Mouse (Mus musculus): ENCODE results near the gene Ptprn2. TPM values are rescaled to one million over a fixed set of nuclear protein-coding genes. Genes with fewer than 3 reads are reported as not detected.

Ptprn2 gene
- total RNA-seq, 2 experiments from 2014 or later = not detected

DNA sequence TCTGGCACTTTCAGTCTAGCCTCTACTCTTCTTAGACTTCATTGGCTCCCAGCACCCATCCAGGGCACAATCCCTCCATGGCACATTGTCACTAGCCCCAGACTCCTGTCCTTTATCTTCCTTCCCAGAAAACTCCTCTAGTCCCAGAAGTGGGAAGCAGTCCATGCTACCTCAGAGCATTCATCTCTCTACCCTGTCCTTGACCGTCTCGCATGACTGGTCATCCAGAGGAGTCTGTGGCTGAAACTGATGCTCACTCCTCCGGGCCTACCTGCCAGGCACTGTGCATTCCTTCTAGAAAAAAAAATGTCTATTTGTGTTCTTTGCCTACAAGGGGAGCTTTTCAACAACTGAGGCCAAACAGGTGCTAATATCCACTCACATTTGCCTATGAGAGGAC is 549.0 kb downstream of the Ptprn2 start:
- Histone ChIP-seq H3K27ac (no peak overlapping the region), H3K4me3 (no peak overlapping the region)
- intact Hi-C loops (cut with DNase I) = no loop called here
- TF ChIP-seq CTCF (IDR thresholded peaks at IDR 0.05) = no peak
- no peak for DNase-seq

DNA sequence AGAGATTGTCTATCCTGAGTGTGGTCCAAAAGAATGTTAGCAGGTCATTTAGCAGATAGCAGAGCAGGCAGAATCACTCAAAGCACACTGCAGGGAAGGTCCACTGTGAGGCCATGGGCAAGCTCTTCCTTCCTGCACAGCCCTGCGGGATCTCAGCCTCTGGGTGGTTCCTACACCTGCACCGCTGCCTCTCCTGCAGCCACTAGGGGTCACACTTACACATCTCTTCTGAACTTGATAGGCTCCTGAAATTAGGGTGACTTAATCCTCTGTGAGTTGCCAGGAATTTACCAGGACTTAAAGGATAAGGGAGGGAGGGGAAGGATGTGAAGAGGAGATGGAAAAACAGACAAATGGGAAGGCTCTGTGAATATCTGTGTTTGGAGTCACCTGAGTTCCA is 549.7 kb downstream of the Ptprn2 start:
- peak; percentile 31 for DNase-seq
- Histone ChIP-seq H3K27ac (no peak overlapping the region), H3K4me3 (no peak overlapping the region)
- intact Hi-C loops (cut with DNase I) = no loop called here
- peak; percentile 63 for TF ChIP-seq CTCF (IDR thresholded peaks at IDR 0.05)

DNA sequence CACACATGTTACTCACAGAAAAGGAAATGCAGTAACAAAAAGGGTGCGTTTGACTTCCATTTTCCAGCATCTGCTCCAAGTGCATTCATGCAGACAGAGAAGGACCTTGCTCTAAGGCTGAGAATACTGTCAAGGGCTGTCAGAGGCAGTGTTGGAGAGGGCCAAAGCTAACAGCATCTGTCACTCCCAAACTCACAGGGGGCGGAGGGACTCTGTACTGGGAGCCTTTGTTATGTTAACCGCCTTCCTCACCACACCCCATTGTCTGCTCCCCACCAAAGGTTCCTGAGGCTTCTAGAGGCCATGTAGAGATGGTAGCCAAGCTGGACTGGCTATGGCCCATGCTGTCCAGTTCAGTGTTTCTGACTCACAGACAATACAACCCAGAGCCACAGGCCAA is 553.9 kb downstream of the Ptprn2 start:
- no peak for DNase-seq
- H3K4me3 ChIP-seq = no peak overlapping the region
- no peak for TF ChIP-seq CTCF (IDR thresholded peaks at IDR 0.05)
- intact Hi-C loops (cut with DNase I) = no loop called here
- no peak overlapping the region for H3K27ac ChIP-seq

DNA sequence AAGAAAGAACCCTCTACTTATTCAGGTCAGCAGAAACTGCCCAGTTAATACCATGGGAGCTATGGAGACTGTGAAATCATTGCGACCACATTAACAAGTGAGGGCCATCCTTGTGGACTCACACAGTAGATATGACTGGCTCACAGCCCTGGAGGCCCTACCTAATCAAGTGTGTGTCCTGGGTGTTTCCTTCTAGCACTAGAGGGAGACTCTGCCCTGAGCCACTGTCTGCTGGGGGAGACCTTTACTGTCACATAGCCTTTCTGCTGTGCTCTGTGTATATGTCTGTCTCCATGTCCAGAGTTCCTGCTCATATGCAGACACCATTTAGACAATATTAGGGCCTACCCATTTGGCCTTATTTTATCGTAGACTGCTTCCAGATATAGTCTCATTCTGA is 555.9 kb downstream of the Ptprn2 start:
- DNase-seq = no peak
- TF ChIP-seq CTCF (IDR thresholded peaks at IDR 0.05) = no peak
- no peak overlapping the region for H3K4me3 ChIP-seq
- H3K27ac ChIP-seq = no peak overlapping the region
- intact Hi-C loops (cut with DNase I) = no loop called here

DNA sequence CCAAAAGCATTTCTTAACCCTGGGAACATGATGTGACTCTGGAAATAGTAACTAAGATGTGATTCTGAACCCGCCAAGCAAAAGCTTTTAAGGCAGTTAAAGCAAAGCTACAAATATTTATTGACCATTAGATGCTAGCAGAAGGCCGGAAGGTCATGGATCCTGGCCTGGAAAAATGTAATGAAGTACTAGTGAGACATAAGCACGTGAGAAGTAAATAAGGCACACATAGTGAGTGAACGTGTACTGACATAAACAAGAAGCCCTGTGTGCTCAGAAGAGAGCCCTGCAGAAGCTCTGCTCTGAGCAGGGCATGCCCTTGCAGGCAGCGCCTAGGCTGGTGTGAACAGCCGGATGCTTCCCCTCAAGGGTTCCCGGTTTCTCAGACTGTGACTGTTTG is 557.2 kb downstream of the Ptprn2 start:
- intact Hi-C loops (cut with DNase I) = no loop called here
- no peak for DNase-seq
- Histone ChIP-seq H3K27ac (no peak overlapping the region), H3K4me3 (no peak overlapping the region)
- TF ChIP-seq CTCF (IDR thresholded peaks at IDR 0.05) = no peak

DNA sequence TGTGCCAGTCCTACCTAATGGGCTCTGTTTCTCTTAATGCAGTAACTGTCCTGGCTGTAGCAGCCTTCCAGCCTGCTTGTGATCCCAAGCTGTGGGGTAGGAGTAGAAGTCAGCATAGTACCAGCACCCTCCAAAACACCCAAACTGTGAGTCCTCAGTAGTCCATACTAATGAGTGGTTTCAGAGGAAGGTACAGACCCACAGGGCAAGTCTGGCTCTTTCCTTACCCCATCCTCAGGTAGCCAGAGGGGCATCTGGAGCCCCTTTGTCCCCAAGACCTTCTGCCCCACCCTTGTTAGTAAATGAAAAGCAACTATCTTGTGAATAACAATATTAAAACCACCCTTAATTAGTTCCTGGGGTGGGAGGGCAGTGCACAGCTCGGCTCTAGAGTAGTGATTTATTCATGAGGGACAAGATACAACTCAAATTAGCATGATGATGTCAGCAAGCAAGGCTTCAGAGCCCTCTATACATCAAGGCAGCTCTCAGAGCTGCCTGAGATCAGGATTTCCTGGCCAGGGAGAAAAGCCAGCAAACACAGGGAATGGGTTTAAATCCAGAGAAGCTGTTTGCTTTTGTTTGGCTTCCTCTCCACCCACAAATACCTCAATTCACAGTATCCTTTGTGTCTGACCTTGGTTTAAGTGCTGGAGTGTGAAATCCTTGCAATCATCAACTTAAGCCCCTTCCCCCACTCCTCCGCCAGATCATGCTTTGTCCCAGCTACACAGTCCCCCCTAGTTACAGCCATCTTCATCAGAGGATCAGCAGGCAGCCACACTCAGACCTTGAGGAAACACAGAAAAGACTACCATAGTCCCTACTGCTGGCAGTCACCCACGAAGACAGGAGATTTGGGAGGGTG is 562.1 kb downstream of the Ptprn2 start:
- DNase-seq = no peak
- no peak for TF ChIP-seq CTCF (IDR thresholded peaks at IDR 0.05)
- intact Hi-C loops (cut with DNase I) = no loop called here
- Histone ChIP-seq H3K27ac (no peak overlapping the region), H3K4me3 (no peak overlapping the region)

DNA sequence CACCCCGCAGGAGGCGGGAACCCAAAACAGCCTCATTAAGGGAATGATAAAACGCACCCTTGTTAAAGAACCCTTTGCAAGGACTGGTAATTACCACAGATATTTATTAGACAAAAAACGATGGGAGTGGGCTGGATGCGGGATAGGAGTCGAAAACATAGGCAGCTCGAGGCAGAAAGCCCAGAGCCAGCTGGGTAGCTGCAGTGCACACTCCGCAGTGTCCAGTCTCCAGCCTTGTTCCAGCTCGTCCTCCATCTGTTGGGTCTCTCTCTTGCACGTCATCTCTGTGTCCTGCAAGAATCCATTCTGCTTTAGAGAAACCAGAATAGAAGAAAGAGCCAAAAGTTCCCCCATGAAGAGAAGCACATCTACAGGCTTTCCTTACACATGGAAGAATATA is 564.3 kb downstream of the Ptprn2 start:
- Histone ChIP-seq H3K27ac (no peak overlapping the region), H3K4me3 (no peak overlapping the region)
- no peak for TF ChIP-seq CTCF (IDR thresholded peaks at IDR 0.05)
- no peak for DNase-seq
- intact Hi-C loops (cut with DNase I) = loop anchor here (10.0 kb wide), 1 partner anchor 285 kb away; no protein-coding TSS in a partner anchor

DNA sequence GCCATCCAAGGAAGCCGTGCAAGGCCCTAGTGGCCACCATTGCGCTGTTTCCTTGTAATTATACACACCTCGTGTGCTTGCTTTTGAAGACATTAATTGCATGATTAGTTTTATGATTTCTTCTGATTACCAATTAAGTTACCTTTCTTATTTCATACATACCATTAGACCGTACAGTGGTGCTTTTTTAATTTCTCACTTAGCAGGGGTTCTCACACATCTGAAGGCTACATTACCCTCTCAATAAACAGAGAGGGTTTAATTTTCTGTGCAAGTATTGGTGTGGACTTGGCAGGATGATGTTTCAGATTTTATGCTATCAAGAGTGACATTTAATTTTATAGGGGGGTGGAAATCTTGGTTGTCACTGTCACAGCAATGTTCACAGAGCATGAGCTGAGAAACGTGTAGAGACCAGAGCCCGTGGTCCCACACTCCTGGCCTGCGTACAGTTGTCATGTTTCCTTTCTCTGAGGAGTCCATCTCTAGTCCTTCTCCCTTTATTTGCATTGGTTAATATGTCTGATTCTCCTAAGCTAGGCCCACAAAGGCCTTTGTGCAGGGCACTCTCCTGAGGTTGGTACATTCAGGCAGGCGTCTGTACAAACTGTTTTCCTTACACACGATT is 567.8 kb downstream of the Ptprn2 start:
- no peak overlapping the region for H3K4me3 ChIP-seq
- no peak for TF ChIP-seq CTCF (IDR thresholded peaks at IDR 0.05)
- intact Hi-C loops (cut with DNase I) = loop anchor here (10.0 kb wide), 1 partner anchor 281 kb away; no protein-coding TSS in a partner anchor
- DNase-seq = no peak
- H3K27ac ChIP-seq = no peak overlapping the region

DNA sequence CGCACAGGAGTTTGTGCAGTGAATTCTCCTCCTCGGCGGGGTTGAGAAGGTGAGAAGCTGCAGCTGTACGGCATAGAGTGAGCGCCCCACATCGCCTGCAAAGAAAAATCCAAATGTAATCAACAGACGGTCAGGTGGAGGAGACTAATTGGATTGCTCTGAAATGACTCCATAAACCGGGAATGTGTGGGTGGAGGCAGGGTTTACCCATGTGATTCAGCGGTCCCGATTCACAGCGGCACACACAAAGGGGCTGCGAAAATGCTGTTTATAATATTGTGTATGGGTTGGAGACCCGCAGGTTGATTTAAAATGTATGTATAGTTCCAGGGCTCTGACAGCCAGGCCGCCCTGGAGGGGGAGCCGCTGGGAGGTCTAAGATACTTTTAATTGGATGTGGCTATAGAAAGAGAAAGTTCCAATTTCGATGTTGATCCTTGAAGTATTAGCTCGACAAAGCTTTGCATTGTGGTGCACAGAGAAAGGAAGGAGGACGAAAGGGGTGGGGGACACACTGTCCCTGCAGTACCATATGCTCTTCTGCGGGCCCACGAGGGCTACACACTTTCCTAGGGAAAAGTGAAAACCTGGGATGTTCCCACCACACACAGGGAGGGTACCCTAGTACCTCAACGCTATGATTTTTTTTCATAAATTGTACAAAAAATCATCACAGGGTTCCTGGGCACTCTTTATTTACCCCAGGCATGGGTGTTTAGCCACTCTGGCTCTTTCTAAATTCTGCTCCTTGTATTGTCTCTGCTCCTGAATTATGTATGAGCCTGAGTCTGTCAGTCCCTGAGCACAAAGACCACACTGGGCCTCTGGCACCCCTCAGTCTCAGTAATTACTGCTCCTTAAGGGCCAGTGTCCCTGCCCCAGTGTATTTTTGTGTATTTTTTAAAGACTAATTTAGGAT is 568.6 kb downstream of the Ptprn2 start:
- no peak for TF ChIP-seq CTCF (IDR thresholded peaks at IDR 0.05)
- Histone ChIP-seq H3K4me3 (peak overlapping the region; percentile 21), H3K27ac (no peak overlapping the region)
- intact Hi-C loops (cut with DNase I) = loop anchor here (10.0 kb wide), 1 partner anchor 281 kb away; no protein-coding TSS in a partner anchor
- DNase-seq = no peak

DNA sequence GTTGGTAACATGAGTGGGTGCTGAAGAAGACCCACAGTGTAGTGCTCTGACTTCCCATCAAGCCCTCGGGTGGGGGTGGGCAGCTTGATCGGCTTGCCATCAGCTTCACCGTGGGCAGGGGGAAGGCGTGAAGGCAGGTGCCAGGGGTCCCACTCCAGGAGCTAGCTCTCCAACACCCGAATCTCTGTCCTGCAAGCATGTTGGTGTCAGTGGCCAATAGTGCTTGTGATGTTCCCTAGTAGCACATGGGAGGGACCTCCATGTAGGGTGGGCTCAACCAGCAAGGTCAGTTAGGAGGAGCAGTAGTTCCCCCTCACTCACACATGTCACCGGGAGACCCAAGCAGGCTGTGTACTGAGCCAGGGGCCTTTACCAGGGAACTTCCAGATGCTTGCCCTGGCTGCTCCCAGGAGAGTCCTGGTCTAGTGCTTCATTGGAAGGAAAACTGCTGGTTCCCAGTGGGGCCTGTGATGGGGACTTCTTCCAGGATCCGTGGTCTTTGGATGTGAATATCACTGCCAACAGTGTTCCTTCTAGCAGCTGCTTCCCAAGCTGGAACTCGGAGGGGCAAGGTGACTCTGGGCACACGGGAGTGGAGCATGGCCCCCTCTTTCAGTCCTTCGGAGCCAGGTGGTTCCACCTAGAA is 569.5 kb downstream of the Ptprn2 start:
- no peak overlapping the region for H3K27ac ChIP-seq
- no peak overlapping the region for H3K4me3 ChIP-seq
- no peak for TF ChIP-seq CTCF (IDR thresholded peaks at IDR 0.05)
- no peak for DNase-seq
- intact Hi-C loops (cut with DNase I) = loop anchor here (10.0 kb wide), 1 partner anchor 280 kb away; no protein-coding TSS in a partner anchor

DNA sequence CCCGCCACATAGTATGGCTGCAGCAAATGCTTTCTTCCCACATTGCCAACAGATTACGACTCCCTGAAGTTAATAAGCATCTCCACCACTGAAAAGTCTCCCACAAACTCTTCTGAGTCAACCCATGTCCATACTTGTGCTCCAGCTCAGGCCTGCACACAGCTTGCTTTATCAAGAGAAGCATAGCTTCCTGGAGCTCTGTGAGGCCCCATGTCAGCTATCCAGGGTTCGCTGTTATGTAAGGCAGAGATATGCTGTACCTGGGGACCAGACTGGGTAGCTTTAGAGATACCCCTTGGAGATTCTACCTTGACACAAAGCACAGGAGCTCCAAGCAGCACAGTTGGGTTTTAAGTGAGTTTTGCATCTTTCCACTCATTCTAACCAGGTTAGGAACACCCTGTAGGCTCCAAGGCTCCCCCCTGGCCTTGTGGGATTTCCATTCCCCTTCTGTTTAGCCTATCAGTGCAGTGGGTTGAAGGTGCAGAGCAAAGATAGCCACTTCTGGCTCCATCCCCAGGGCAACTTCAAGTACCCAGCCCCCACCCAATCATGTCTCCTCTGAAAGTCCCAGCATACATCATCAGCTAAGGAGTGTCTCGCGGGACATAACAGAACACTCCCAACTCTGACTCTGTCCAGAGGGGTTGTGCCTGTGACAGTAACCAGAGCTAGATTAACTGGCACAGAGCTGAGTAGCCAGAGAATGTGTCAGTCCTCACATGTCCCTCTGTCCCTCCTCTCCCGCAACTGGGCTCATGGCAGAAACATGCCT is 572.9 kb downstream of the Ptprn2 start:
- Histone ChIP-seq H3K27ac (no peak overlapping the region), H3K4me3 (no peak overlapping the region)
- no peak for TF ChIP-seq CTCF (IDR thresholded peaks at IDR 0.05)
- intact Hi-C loops (cut with DNase I) = loop anchor here (10.0 kb wide), 1 partner anchor 276 kb away; no protein-coding TSS in a partner anchor
- no peak for DNase-seq

All from gastrocnemius, adult 2 months (tissue).